Mouse (Mus musculus): Measurements from ENCODE around the gene Ptpn5. TPM values are rescaled to one million over a fixed set of nuclear protein-coding genes. Genes with fewer than 3 reads are reported as not detected.

The Ptpn5 gene
- total RNA-seq, 2 experiments from 2014 or later, result not detected

DNA sequence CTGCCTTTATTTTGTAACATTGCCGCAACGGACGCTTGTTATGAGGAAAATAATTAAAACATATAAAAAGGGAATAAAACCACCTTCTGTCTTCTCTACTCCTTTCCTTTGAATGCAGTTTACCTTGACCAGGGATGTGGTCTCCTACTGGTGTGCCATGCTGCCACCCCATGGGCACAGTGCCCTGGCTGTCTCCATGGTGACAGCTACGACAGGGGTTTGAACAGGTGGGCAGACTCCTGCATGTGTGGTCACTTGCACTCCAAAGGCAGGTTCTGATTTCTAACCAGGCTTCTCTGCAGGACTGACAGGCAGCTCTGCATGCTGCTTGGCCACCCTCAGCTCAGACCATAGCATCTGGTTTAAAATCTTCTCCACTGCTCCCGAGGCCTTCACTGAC is 21.4 kb downstream of the Ptpn5 start:
- ATAC-seq (replicated peaks; ENCODE audit: poor library complexity), result no peak

DNA sequence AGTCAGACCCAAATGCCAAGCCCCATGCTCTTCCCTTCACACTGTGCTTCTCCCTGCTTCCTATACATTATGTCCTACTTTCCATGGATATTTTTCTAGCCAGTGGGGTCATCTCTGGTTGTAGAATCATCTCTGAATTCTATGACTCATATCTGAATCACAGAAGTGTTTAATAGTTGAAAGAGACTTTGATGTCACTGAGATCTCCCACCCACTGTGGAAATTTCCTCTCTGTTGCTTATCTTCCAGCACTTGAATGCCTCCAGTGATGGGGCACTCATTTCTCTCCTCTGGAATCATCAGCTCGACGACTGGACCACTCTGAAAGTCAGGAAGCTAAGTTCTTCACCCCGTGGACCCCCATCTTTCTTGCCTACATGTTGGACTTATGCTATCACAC is 22.4 kb downstream of the Ptpn5 start:
- ATAC-seq (replicated peaks; ENCODE audit: poor library complexity), result no peak

DNA sequence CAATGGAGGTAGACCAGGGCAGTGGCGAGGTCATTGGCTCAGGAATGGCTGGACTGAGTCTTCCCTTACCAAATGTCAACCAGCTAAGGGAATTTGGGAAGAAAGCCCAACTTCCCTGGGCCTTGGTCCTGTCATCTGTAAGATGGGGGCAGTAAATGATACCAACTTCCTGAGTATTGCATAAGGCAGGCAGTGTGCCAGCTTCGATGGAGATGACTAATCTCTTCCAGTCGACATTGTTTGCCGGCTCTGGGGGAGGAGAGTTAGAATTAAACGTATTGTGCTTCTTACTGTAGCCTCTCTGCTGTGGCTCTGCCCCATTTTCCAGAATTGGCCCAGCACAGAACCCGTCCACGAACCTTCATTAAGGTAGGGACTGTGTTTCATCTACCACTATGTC is 23.0 kb downstream of the Ptpn5 start:
- peak; percentile 61 for ATAC-seq (replicated peaks; ENCODE audit: poor library complexity)

DNA sequence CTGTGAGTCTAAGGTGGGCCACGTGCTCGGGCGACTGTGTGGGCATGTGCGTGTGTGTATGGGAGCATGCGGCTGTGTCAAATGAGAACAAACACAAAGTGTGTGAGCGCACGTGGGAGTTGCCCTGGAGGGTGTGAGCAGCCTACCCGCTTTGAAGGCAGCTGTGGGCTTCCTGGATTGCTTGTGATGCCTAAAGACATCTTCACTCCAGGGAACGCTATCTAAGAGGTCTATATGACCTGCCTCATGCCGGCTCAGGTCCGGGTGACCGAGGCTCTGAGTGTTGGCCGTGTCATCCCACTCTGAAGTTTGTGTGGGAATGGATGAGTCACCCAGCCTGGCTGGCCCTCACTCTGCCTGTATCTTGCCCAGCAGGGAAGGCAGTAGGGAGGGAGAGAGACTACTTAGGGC is 24.7 kb downstream of the Ptpn5 start:
- no peak for ATAC-seq (replicated peaks; ENCODE audit: poor library complexity)

DNA sequence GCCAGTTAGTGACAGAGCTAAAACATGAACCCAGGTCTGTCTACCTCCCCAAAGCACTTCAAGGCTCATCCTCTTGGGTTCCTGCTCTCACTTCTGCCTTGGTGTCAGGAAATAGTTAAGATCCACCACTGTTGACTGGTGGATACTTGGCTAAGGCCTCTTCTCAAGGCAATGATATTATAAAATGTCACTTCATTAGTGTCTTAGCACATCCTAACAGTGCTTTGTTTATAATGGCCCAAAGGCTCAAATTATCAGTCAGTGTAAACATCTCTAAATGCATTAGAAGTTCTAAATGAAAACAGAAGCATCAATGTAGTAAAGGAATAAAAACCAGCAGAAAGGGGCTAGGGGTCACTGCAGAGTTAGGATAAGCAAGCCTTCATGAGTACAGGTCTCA is 26.5 kb downstream of the Ptpn5 start:
- no peak for ATAC-seq (replicated peaks; ENCODE audit: poor library complexity)

DNA sequence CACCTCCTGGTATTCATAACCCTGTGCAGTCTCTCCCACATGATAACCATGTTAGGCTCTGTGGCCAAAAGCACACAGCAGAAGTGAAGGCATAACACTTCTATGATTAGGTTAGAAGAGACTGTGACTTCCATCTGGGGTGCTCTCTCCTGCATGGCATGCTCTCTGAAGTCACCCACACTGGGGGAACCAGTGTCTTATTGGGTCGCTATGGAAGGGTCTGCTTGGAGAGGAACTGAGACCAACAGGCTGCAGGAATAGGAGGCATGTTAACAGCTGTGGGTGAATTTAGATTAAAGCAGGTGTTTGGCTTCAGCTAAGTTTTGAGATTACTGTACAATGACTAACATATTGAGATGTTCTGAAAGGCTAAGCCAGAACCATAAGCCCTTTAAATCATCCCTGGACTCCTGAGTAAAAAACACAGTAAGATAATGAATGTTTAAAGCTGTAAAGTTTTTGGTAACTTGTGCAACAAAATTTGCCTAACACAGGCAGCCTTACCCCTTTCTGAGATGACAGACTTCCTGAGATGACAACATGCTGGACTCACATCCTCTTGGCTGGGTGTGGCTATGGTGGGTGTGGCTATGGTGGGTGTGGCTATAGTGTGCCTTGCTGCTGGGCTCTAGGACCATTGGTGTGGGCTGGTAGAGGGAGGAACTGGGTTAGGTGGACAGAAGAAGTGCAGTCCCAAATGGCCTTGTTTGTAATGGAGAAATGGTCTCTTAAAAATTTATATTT is 29.6 kb downstream of the Ptpn5 start:
- ATAC-seq (replicated peaks; ENCODE audit: poor library complexity), result peak; percentile 100

DNA sequence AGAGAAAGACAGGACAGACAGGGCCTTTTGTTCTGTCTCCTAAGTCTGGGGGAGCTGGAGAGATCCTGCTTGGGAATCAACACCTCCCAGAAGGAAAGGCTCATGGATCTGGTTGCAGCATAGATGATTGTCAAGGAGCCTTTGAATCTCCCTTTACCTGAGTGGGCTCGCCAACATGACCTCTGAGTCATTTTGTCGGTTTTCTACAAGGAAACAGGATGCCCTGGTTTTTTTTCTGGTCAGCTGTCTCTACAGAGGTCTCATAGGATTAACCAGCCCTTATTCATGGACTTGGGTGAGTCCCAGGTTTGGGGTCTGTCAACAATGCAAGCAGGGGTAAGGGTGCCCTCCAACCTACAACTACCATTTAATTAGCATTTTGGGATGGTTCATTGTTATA is 30.5 kb downstream of the Ptpn5 start:
- ATAC-seq (replicated peaks; ENCODE audit: poor library complexity), result no peak

DNA sequence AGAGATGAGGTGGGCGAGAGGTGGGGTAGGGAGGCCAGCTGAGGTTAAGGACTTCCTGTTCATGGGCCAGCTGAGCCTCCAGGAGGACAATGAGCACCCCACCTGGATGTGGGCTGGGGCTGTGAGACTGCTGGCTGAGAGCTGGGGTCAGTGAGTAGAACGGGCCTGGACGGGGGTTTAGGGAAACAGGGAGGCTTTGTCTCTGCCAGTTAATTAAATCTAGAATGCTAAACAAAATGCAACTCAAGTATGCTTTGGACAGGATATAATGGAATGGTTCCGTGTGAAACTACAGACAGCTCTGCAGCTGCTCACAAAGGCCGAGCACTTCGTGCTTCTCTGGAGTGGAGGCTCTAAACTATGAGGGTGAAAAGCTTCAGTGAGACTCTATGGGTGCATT is 32.9 kb downstream of the Ptpn5 start:
- ATAC-seq (replicated peaks; ENCODE audit: poor library complexity), result no peak

DNA sequence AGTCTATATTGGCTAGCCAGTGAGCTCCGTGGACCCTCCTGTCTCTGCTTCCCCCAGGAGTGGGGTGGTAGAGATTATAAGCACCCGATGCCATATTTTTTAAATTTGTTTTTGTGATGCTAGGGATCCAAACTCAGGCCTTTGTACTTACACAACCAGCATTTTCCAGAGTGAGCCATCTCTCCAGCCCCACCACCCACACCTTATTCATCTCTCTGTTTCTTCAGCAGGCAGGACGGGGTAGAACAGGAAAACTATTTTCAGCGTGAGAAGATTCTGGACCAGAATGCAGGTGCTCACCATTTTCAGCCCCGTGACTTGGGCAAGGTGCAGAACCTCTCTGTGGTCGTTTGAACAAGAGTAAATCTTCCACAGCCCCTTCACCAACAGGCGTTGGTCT is 34.2 kb downstream of the Ptpn5 start:
- no peak for ATAC-seq (replicated peaks; ENCODE audit: poor library complexity)

DNA sequence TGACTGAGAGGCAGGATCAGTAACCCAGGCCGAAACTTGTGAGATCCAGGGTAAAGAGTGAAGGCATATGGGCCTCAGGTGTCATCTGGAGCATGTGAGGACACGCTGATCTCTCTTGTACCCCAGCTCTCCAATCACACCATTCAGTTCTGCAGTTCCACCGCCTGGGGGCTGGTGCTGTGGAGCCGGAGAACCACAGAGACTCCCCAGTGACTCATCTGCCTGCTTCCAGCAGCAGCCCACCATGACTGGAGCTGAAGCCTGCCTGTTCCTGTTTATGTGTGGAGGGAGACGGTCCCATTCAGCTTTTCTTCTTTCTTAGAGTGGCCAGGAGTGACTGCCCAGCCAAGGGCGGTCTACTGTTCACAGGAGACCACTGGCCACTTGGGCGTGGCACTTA is 35.4 kb downstream of the Ptpn5 start:
- peak; percentile 68 for ATAC-seq (replicated peaks; ENCODE audit: poor library complexity)

DNA sequence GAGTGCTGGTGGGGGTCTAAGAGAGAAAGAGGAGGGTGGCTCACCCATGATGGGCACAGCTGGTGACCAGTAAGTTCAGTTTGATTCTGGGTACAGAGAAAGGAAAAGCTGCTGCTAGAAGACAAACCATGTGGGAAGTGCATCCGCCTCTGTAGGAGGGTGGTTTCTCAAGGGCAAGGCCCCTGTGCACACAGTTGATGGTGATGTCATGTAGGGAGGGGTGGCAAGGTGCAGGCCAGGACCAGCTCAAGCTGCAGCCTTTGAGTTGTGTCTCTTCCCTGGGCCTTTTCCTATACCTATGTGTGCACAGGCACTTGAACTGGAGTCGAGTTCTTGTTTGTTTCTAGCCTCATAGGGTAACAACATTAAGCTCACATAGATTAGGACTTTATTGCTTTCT is 38.5 kb downstream of the Ptpn5 start:
- ATAC-seq (replicated peaks; ENCODE audit: poor library complexity), result no peak

DNA sequence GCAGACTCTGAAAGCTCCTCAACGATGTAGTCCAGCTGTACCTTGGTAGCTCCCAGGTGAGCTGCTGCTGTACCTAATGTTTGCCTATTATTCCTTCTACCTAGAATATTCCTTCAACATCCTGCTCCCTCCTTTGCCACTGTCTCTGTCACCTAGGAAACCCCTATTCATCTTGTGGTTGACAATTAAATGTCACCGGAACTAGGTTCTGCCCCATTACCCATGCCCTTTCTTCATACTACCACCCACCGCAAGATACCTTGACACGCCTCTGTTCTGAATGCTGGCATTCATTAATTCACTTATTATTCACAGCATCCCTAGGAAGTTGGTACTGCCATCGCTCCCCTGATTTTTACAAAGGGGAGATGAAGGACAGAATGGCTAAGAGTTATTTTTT is 39.5 kb downstream of the Ptpn5 start:
- no peak for ATAC-seq (replicated peaks; ENCODE audit: poor library complexity)

DNA sequence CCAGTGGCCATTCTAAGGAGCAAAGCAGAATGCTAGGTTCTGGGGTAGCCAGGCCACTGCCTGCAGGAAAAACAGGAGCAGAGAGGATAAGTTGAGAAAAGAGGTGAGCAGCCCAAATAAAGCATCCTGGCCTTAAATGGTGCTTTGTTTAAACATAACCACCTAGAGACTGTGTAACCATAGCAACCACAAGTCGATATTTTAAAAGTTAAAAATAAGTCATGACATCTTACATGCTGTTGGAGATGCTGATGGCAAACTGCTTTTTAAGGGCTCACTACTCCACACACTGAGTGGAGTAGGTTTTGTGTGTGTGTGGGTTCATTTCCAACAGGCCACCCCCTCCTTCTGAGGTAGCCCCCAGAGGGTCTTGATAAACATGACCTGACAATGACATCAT is 48.4 kb downstream of the Ptpn5 start:
- ATAC-seq (replicated peaks; ENCODE audit: poor library complexity), result no peak

DNA sequence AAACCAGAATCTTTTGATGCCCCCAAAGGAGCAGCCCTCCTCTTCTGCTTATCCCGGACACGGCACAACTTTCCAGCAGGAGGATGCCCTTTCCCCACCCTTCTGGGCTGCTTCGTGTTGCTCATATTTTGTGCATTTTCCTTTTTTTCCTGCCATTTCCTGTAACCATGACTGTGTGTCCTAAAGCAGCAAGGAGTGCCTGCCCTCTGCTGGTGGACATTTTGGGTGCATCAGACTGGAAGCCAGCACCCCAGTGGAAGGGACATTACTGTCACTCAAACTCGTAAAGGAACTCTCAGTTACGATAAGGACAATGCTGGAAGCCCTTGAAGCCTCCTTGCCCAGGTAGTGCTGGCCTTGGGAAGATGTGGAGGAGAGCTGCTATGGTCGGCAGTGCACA is 52.2 kb downstream of the Ptpn5 start:
- ATAC-seq (replicated peaks; ENCODE audit: poor library complexity), result peak; percentile 73

DNA sequence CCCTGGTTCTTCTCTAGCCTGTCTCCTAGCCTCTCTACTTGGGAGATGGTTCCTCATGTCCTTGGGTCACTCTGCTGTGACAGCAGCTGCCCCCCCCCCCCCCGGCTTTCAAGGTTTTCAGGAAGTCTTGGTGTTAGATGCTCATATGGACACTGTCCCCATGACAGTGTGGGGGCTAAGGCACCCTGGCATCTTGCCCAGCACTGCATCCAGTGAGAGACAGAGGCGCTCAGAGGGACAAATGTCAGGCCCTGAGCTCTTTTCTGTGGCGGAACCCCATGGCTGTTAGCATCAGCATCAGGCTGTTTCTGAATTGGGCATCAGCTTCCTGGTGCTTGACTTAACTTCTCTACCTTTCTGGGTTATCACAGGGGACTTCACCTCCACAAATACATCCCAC is 52.6 kb downstream of the Ptpn5 start:
- ATAC-seq (replicated peaks; ENCODE audit: poor library complexity), result 0 out of 2 replicates have a peak, but pooled peaks have one; percentile 6

DNA sequence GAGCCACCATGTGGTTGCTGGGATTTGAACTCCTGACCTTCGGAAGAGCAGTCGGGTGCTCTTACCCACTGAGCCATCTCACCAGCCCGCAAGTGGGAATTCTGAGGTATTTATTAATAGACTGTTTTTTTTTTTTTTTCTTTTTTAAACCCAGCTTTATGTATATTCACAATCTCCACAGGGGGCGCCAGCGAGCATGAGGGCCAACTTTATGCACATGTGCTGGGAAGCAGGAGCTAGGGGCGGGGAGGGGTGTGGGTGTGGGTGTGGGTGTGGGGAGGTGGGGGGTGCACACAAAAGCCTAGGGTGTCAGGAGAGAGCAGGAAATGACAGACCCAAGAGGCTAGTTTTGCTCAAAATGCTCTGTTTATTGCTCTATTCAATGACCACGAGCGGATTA is 56.0 kb downstream of the Ptpn5 start:
- peak; percentile 58 for ATAC-seq (replicated peaks; ENCODE audit: poor library complexity)

DNA sequence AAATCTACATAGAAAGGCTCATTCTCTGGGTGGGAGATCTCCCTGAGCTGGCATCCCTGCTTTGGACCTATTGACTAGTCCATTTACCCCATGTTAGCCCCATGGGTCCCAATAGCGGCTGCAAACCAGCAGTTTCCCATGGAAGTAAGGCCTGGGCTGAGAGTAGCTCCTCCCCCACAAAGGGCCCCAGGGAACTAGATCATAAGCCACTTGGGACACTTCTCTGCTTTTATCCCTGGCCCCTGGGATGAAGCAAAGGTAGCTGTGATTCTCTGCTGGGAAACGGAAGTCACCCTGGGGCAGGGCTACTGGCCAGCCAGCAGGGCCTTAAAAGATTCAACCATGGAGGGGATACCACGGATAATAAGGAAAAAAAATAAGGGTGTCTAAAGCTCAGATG is 56.8 kb downstream of the Ptpn5 start:
- ATAC-seq (replicated peaks; ENCODE audit: poor library complexity), result no peak

DNA sequence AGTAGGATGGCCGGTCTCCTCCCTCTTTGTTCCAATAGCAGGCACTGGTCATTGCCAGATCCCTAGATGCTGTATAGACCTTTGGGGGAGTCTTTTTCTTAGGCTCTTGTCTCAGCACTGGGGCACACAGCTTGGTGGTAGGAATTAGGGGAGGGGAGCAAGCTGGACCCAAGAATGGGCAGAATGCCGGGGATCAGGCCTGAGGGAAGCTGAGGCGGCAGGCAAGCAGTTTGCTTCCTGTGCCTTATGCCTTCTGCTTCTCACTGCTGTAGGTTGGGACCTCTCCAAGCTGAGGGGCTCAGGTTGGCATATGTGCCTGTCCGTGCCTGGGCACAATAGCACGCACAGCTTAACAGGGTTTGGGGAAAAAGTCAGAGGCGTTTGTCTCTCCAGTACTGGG is 57.3 kb downstream of the Ptpn5 start:
- no peak for ATAC-seq (replicated peaks; ENCODE audit: poor library complexity)

DNA sequence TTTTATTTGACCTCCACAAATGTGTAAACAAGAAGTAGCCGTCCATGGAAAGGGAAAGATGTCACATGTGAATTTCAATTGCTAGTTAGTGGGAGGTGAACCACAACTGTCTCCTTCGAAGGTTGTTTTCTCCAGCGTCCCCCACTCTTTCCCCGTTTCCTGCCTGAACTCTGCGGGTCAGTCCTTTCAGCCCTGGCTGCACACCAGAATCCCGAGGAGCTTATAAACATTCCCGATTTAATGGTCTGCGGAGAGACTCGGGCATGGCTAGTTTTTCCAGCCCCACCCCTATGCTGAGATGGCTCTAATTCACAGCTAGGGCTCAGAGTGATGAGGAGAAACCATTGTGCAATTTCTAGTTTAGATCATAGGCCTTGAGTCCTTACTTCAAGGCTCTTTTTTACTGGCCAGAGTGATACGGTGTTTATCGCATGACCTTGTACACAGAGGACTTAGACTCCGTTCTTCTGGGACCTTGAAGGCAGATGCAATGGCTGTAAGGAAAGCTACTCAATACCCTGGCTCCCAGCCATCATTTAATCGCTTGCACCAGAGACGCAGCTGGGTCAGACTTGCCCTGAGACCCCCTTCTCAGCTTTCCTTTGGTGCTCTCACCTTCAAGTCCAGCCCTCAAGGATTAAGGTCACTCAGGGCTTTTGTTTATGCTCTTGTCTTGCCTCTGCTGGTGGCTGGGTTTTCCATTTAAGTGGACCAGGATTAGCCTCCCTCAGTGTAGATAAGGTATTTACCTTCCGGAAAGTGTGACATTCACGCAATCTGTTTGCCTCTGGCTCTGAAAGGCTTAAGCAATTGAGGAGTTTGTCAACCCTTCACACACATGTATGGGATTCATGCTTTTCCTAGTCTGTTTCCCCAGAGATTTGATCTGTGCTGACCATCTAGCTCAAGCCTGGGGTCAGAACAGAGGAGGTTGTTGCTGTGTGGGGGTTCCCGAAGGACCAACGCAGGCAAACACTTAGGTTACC is 59.7 kb downstream of the Ptpn5 start:
- no peak for ATAC-seq (replicated peaks; ENCODE audit: poor library complexity)

DNA sequence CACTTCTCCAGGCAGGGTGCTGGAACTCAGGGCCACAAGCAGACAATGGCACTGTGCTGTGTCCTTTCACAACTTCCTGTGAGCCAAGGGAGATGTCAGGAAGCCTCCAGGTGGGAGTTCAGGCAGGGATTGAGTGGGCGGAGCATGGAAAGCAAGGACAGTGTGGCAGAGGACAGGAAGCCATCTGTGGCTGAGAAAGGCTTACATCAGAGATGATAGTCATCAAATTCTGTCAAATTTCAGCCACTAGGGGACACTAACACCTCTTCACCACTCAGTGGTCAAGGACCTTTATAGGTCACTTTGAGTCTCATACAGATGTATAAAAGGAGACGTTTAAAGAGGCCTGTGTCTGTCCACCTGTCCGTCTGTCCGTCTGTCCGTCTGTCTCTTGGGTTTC is 60.9 kb downstream of the Ptpn5 start:
- ATAC-seq (replicated peaks; ENCODE audit: poor library complexity), result peak; percentile 29

DNA sequence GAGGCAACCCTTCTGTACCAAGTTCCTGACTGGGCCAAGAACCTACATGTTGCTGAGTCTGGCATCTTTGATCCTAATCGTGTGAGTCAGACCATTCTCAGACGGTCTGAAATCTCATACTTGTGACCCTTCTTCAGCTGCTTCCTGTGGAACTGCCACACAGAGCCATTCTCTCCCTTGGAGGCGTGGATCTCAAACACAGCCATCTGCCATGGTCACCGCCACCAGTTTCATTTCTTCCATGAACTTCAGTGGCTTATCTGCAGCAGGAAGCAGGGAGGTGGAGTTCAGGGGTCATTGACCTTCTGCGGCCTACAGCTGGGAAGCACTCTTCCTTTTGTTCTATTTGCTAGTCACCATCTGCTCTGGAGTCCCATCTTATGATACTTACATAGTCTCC is 65.6 kb downstream of the Ptpn5 start:
- peak; percentile 86 for ATAC-seq (replicated peaks; ENCODE audit: poor library complexity)

DNA sequence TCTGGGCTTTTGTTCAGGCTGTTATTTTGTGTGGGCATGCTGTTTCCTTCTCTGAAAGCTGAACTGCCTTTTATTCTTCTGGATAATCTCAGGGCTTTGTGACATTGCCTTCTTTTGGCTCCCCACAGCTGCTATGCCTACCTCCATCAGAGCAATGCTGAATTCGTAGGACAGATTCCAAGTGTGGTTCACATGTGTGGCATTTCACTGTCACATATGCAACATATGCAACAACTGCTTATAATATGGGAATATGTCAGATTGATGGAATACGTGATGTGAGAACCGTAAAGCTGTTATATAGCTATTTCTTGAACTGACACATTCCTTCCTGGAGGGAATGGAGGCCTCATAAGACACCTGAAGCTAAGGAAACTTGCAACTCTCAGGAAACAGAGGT is 66.5 kb downstream of the Ptpn5 start:
- no peak for ATAC-seq (replicated peaks; ENCODE audit: poor library complexity)
